Mouse (Mus musculus) lung, adult 2 months (tissue): ENCODE measurements at regions not wholly inside any gene's neighbourhood (a gene's known extent, or its start where the extent isn't known, plus 50 kb on each side); places are given as distances from the start of the nearest gene placed in this dataset.

Source experiments
- CTCF ChIP-seq: fragments of 200-500 bp; IDR thresholded peaks from 2 replicates; pipeline ENCODE4 v1.5.1; 2011; ENCODE audit warnings: mild to moderate bottlenecking, low read length, control low read depth; ENCODE audit not compliant: insufficient read depth
- POLR2A ChIP-seq: fragments of 200-500 bp; IDR thresholded peaks from 2 replicates; pipeline ENCODE4 v1.6.1; 2011; ENCODE audit warnings: low read depth, mild to moderate bottlenecking, control low read depth, low read length, borderline replicate concordance; ENCODE audit errors: extremely low read depth

DNA sequence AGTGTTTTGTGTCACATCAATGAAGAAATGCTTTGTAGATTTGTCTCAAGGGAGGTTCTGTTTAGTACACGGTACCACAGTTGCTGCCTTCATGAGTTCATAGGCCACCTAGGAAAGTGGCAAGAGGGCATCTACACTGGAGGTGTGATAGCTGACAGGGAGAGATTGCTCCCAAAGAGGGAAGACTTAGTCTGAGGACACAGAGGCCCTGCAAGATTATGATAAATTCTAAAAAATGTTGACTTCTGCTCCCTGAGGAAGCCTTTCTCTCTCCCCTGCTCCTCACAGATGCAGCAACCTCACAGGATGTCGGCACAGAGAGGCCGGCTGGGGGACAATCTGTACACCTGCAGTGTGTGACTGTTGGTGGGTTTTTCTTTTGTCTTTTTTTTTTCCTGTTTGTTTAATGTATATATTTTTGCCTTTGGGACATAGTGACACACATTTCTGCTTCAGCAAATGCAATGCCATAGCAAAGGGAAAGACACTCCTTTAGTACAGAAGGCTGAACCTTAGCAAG, 133.5 kb upstream of the Lpp start:
- TF ChIP-seq CTCF (no peak), POLR2A (no peak)
